Mouse (Mus musculus) stomach, postnatal 0 days (tissue): Measurements from ENCODE around the gene Faiml. TPM values are rescaled to one million over a fixed set of nuclear protein-coding genes. Genes with fewer than 3 reads are reported as not detected.

Source experiments
- ATAC-seq: fragments of 200-750 bp; cut with Nextera tagmentation; 2 replicates; pipeline ENCODE4 v1.8.0; 2017; ENCODE audit not compliant: low FRiP score, low TSS enrichment
- DNase-seq: peaks from one replicate; pipeline ENCODE4 v3.0.0-alpha.2; 2016; ENCODE audit warnings: low spot score
- H3K27ac ChIP-seq: fragments of 300-500 bp; sonication (generic); replicated peaks from 2 replicates; pipeline ENCODE4 v1.5.1; 2014; ENCODE audit warnings: mild to moderate bottlenecking, control low read depth
- H3K27me3 ChIP-seq: fragments of 300-500 bp; sonication (generic); 2 replicates; pipeline ENCODE4 v1.6.1; 2014; ENCODE audit warnings: low read length; ENCODE audit not compliant: control insufficient read depth, insufficient read depth
- H3K36me3 ChIP-seq: fragments of 300-500 bp; sonication (generic); 2 replicates; pipeline ENCODE4 v1.6.1; 2014; ENCODE audit warnings: low read length, mixed read lengths; ENCODE audit not compliant: control insufficient read depth, insufficient read depth
- H3K4me1 ChIP-seq: fragments of 300-500 bp; sonication (generic); replicated peaks from 2 replicates; pipeline ENCODE4 v1.6.1; 2014; ENCODE audit warnings: antibody characterized with exemption; ENCODE audit not compliant: control insufficient read depth, insufficient read depth
- H3K4me2 ChIP-seq: fragments of 300-500 bp; sonication (generic); replicated peaks from 2 replicates; pipeline ENCODE4 v1.6.1; 2014; ENCODE audit warnings: low read depth, mild to moderate bottlenecking, control low read depth, moderate library complexity
- H3K4me3 ChIP-seq: fragments of 300-500 bp; sonication (generic); 2 replicates; pipeline ENCODE4 v1.5.1; 2014; ENCODE audit warnings: low read depth, low read length, control low read depth
- H3K9ac ChIP-seq: fragments of 300-500 bp; sonication (generic); 2 replicates; pipeline ENCODE4 v1.6.1; 2014; ENCODE audit warnings: mild to moderate bottlenecking, low read length, control low read depth, mixed read lengths
- H3K9me3 ChIP-seq: fragments of 300-500 bp; sonication (generic); 2 replicates; pipeline ENCODE4 v1.6.1; 2016; ENCODE audit warnings: low read length; ENCODE audit not compliant: control insufficient read depth
- CTCF ChIP-seq: IDR thresholded peaks from 2 replicates; pipeline ENCODE4 v1.5.1; 2016; ENCODE audit warnings: antibody characterized with exemption, low read depth, mild to moderate bottlenecking, moderate library complexity
- EP300 ChIP-seq: optimal IDR thresholded peaks from 2 replicates; pipeline ENCODE3; 2016; ENCODE audit warnings: antibody characterized with exemption
- WGBS: fragments of 180-500 bp; shearing (Covaris S2); extraction: QIAGEN DNeasy Blood & Tissue Kit; methylation state at CpG from one replicate; pipeline ENCODE4 v1.1.7; 2014; 5-methylcytosine and 5-hydroxymethylcytosine counted together
- polyA plus RNA-seq: library from polyadenylated mRNA; unstranded; fragments of >200 nt; fragmentation: Nextera tagmentation; extraction: Ambion mirVana; gene quantifications from 2 replicates; pipeline ENCODE4 v1.2.1, GENCODE M21; 2015

Faiml gene
- polyA plus RNA-seq, 1 experiment from 2014 or later = not detected

DNA sequence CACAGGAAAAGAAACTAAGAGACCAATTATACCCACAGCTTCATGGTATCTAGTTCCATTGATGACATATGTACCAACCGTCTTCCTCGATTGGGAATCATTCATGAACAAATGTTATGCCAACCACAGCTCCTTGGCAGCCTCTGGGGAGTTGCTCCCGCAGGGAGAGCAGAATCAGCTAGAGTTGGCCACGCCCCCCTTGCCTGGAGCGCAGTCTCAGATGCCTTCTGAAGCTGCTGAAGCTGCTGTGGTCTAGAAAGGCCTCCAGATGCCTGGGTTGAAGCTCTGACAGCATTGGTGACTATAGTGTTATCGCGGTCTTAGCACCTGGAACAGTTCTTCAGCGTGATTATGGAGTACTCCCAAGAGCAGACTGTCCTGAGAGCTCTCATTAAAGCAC, 11.3 kb upstream of the Faiml start:
- H3K27me3 ChIP-seq = no peaks in the 10 kb centered on the region
- no peaks in the 10 kb centered on the region for H3K9me3 ChIP-seq
- no peak for TF ChIP-seq CTCF
- TF ChIP-seq EP300 = no peak
- H3K36me3 ChIP-seq = no peaks in the 10 kb centered on the region
- no peak overlapping the region for H3K4me3 ChIP-seq
- no peak overlapping the region for H3K9ac ChIP-seq
- DNase-seq (peak; percentile 35), ATAC-seq (no peak)
- no peak overlapping the region for H3K27ac ChIP-seq
- no peak overlapping the region for H3K4me2 ChIP-seq
- no peaks in the 10 kb centered on the region for H3K4me1 ChIP-seq
- 69% methylated on average over 8 of the region's 8 CpGs for whole genome bisulfite sequencing

GRCm38 (mm10) chr9:99243895-99244293, 6.9 kb upstream of the Faiml start:
- TF ChIP-seq CTCF = no peak
- TF ChIP-seq EP300 = no peak
- Histone ChIP-seq H3K27ac (peak overlapping the region; percentile 67), H3K27me3 (no peaks in the 10 kb centered on the region), H3K9ac (peak overlapping the region; percentile 70), H3K9me3 (no peaks in the 10 kb centered on the region), H3K4me2 (peak overlapping the region; percentile 58), H3K4me3 (peak overlapping the region; percentile 87), H3K4me1 (0 out of 2 replicates have a peak, but pooled peaks cover 3% of the 10 kb centered on the region), H3K36me3 (no peaks in the 10 kb centered on the region)
- ATAC-seq = no peak
- 5% methylated on average over 10 of the region's 10 CpGs for WGBS
- DNase-seq = no peak

GRCm38 (mm10) chr9:99243190-99243894, 6.3 kb upstream of the Faiml start, which contains the start of gene Cep70:
TSS of gene Cep70 (plus strand) at chr9:99243367.
- Histone ChIP-seq H3K9ac (peak within 1 kb of the TSS; percentile 70), H3K4me1 (0 out of 2 replicates have a peak, but pooled peaks cover 3% of the 10 kb centered on the region), H3K4me2 (peak within 1 kb of the TSS; percentile 58), H3K27ac (peak within 1 kb of the TSS; percentile 67), H3K27me3 (no peaks in the 10 kb centered on the region), H3K36me3 (no peaks in the 10 kb centered on the region), H3K4me3 (peak within 1 kb of the TSS; percentile 87), H3K9me3 (no peaks in the 10 kb centered on the region)
- WGBS = under 1% methylated on average over 65 of the region's 66 CpGs
- ATAC-seq (peak; percentile 98), DNase-seq (peak; percentile 98)
- no peak; the same call in none of the 2 replicates for TF ChIP-seq CTCF
- no peak for TF ChIP-seq EP300

DNA sequence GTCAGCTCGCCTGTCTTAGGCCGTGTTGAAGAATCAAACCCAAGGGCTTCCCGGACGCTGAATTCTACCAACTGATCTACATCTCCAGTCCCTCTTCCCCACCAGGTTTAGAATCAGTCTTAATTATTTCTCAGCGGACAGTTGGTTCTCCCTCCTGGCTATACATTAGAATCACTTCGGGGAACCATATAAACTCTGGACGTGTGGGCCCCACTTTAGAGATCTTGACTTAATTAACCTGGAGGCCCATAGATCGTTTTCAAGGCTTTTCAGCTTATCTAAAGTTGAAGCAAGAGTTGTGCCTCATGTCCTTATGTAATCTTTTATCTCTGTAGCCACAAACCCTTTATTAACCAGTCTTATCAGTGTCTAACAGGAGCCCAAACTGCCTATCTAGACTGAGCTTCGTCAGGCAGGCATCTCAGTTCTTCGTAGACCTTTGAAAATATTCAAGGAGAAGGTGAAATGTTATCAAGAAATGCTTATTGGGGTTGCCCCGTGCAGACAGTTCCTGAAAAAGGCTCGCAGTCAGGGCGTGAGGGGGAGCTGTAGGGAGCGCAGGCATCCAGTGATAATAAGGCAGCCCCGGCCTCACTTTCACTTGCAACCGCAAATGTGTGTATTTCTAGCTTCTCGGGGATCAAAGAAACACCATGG, 5.6 kb upstream of the Faiml start:
- no peak overlapping the region; the same call in 1 of the 2 replicates for H3K9ac ChIP-seq
- no peak overlapping the region for H3K27ac ChIP-seq
- DNase-seq = no peak

GRCm38 (mm10) chr9:99242035-99242434, 5.0 kb upstream of the Faiml start:
- ATAC-seq = no peak
- no peaks in the 10 kb centered on the region for H3K27me3 ChIP-seq
- H3K9me3 ChIP-seq = no peaks in the 10 kb centered on the region
- no peak overlapping the region for H3K4me3 ChIP-seq
- H3K9ac ChIP-seq = no peak overlapping the region
- DNase-seq = peak; percentile 46
- 0 out of 2 replicates have a peak, but pooled peaks cover 3% of the 10 kb centered on the region for H3K4me1 ChIP-seq
- under 1% methylated on average over 7 of the region's 7 CpGs for WGBS
- no peaks in the 10 kb centered on the region for H3K36me3 ChIP-seq
- no peak overlapping the region for H3K27ac ChIP-seq
- TF ChIP-seq CTCF = peak; percentile 97
- no peak for TF ChIP-seq EP300
- H3K4me2 ChIP-seq = peak overlapping the region; percentile 58

More for the DNA sequence above, 5.6 kb upstream of the Faiml start:
- Histone ChIP-seq H3K27me3 (no peaks in the 10 kb centered on the region), H3K4me3 (peak overlapping the region; percentile 87), H3K9me3 (no peaks in the 10 kb centered on the region), H3K36me3 (no peaks in the 10 kb centered on the region), H3K4me1 (0 out of 2 replicates have a peak, but pooled peaks cover 3% of the 10 kb centered on the region), H3K4me2 (peak overlapping the region; percentile 58)
- 9% methylated on average over 17 of the region's 17 CpGs for WGBS
- no peak for TF ChIP-seq EP300
- TF ChIP-seq CTCF = no peak; the same call in 1 of the 2 replicates
- no peak for ATAC-seq

DNA sequence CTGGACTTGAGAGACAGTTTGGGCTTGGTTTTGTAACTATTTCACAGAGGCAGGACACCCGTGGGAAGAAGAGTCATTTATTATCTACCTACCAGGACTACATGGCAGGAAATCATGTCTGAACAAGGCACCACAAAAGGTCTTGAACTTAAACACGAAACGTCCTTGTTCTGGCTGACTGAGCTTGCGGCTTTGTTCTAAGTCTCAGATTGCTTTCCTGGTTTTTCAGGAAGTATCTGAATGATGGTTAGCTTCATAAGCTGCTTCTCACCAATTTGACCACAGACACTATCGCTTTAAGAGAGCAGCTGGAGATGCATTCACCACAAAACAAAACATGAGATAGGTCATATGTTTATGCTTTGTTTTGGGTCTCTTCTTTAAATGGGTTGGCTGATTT, 3.5 kb upstream of the Faiml start:
- H3K36me3 ChIP-seq = no peaks in the 10 kb centered on the region
- ATAC-seq (no peak), DNase-seq (no peak)
- no peak for TF ChIP-seq CTCF
- TF ChIP-seq EP300 = no peak
- no peak overlapping the region for H3K4me3 ChIP-seq
- no peaks in the 10 kb centered on the region for H3K27me3 ChIP-seq
- H3K9me3 ChIP-seq = no peaks in the 10 kb centered on the region
- 0 out of 2 replicates have a peak, but pooled peaks cover 3% of the 10 kb centered on the region for H3K4me1 ChIP-seq
- no peak overlapping the region for H3K9ac ChIP-seq
- H3K27ac ChIP-seq = no peak overlapping the region
- no peak overlapping the region for H3K4me2 ChIP-seq
- 56% methylated on average over 5 of the region's 5 CpGs for WGBS
